Mouse (Mus musculus): ENCODE data around the gene Fyn.

- TF ChIP-seq CTCF (IDR thresholded peaks at IDR 0.05; ENCODE audit: insufficient read depth, low read length) (no peak), POLR2A (IDR thresholded peaks at IDR 0.05; ENCODE audit: borderline replicate concordance, extremely low read depth, low read depth, low read length) (no peak)
These were observed 78.1 kb downstream of the Fyn start for GRCm38 (mm10) chr10:39446706-39447105.

Measured in lung, adult 2 months (tissue).